Mouse (Mus musculus): ENCODE data around the gene Tcf12. TPM values are rescaled to one million over a fixed set of nuclear protein-coding genes. Genes with fewer than 3 reads are reported as not detected.
A peak's percentile ranks its signal among the peaks of the same experiment; 100 is the strongest.

Gene Tcf12
- polyA plus RNA-seq, 1 experiment from 2014 or later = 29.7 TPM

GRCm38 (mm10) chr9:71803281-71803680 lies 308.4 kb downstream of the Tcf12 start:
- Histone ChIP-seq H3K4me2 (no peak overlapping the region), H3K36me3 (no peaks in the 10 kb centered on the region), H3K4me1 (peaks cover 17% of the 10 kb centered on the region), H3K27ac (replicated peaks) (no peak overlapping the region), H3K9ac (0 out of 2 replicates have a peak overlapping the region, but pooled peaks have one; percentile 1), H3K27me3 (replicated peaks) (no peaks in the 10 kb centered on the region; the same call in 1 of the 2 replicates), H3K4me3 (no peak overlapping the region), H3K9me3 (no peaks in the 10 kb centered on the region)
- no peak for ATAC-seq (ENCODE audit: extremely low read depth, insufficient number of reproducible peaks, low FRiP score, low TSS enrichment)
- WGBS = 49% methylated on average over 7 of the region's 7 CpGs

- no peak overlapping the region for H3K27ac ChIP-seq (replicated peaks)
- H3K4me3 ChIP-seq = no peak overlapping the region
- 67% methylated on average over 5 of the region's 5 CpGs for WGBS
- ATAC-seq (ENCODE audit: extremely low read depth, insufficient number of reproducible peaks, low FRiP score, low TSS enrichment) = no peak
- H3K9ac ChIP-seq = no peak overlapping the region
- H3K4me1 ChIP-seq = peaks cover 10% of the 10 kb centered on the region
- H3K4me2 ChIP-seq = no peak overlapping the region
- H3K27me3 ChIP-seq (replicated peaks) = no peaks in the 10 kb centered on the region; the same call in 1 of the 2 replicates
- H3K9me3 ChIP-seq = no peaks in the 10 kb centered on the region
- no peaks in the 10 kb centered on the region for H3K36me3 ChIP-seq
Observed at GRCm38 (mm10) chr9:71799598-71799997, 312.1 kb downstream of the Tcf12 start.

DNA sequence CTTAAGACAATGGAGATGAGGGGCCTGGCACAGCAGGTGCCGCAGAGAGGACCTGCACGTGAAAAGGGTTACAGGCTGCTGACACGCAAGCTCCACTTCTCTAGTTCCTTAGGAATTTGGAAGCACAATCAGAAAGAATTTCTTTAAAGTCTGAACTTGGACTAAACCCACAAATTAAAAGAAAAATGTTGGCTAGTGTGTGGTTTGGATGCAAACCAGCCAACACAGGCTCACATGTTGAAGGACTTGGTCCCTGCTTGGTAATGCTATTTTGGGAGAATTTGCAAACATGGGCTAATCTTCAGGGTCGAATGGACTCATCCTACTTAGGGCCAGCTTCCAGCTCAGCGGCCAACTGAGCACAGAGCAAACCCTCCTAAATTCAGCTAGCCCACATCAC lies 313.5 kb downstream of the Tcf12 start:
- Histone ChIP-seq H3K9ac (no peak overlapping the region), H3K27me3 (replicated peaks) (no peaks in the 10 kb centered on the region; the same call in 1 of the 2 replicates), H3K4me2 (no peak overlapping the region), H3K9me3 (no peaks in the 10 kb centered on the region), H3K27ac (replicated peaks) (no peak overlapping the region), H3K36me3 (no peaks in the 10 kb centered on the region), H3K4me1 (no peaks in the 10 kb centered on the region), H3K4me3 (no peak overlapping the region)
- ATAC-seq (ENCODE audit: extremely low read depth, insufficient number of reproducible peaks, low FRiP score, low TSS enrichment) = no peak
- 63% methylated on average over 5 of the region's 5 CpGs for WGBS

Small RNA genes within 50 kb of the gene (microRNA-seq; reads per million reads assigned to microRNA genes)
- not detected for gene Gm27450

Other genes starting within 250 kb of the Tcf12 start
- 21.5 and 22.8 TPM in 2 replicates for gene Zfp280d, start 163.0 kb upstream of the Tcf12 start, polyA plus RNA-seq (2015; fragmentation: Nextera tagmentation; extraction: Ambion mirVana)

Data from heart, embryonic 13.5 days (tissue).